Comparison of ENCODE assay signal across 26 mouse cellular contexts in the genomic region with DNA sequence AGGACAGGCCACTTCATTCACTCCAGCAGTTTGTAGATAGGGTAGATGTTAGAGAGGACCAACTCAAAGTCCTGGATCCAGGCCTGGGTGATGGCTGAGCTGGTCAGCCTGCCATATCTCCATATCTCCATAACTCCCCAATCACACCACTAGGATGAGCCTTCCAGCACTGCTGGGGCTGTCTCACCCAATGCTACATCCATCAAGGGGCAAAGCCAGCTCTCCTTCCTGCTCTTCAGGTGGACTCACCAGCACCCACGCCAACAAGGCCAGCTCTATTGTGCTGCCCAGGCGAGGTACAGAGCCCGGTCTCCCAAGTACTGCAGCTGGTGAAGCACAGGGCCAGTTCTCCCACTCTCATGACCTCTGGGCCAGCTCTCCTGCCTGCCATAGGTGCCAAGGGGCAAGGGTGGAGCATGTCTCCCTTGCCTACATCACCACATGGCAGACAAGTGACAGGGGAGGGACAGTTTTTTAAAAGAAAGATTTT. TPM values are rescaled to one million over a fixed set of nuclear protein-coding genes. Genes with fewer than 3 reads are reported as not detected.
"Had no signal": no experiment of that assay in that cellular context is flagged by ENCODE, and none has a peak within 500 bp of the region (broad histone marks: within the 10 kb centered on the region; RNA-seq: fewer than 3 reads in every experiment).

No protein-coding gene starts in this region.

- H3K4me1 ChIP-seq: heart, embryonic 13.5 days; heart, embryonic 15.5 days; hindbrain, embryonic 13.5 days; intestine, embryonic 15.5 days had no signal

- H3K36me3 ChIP-seq: heart, embryonic 13.5 days; heart, embryonic 15.5 days; hindbrain, embryonic 13.5 days; intestine, embryonic 15.5 days; limb, embryonic 10.5 days; limb, embryonic 12.5 days; liver, embryonic 13.5 days had no signal

- H3K27ac ChIP-seq: gastrocnemius, adult 2 months; heart, adult 2 months; heart, embryonic 13.5 days; heart, embryonic 15.5 days; hindbrain, embryonic 13.5 days; intestine, embryonic 15.5 days; layer of hippocampus, adult 2 months; left cerebral cortex, adult 2 months; limb, embryonic 10.5 days; limb, embryonic 12.5 days; liver, embryonic 13.5 days had no signal

- H3K4me3 ChIP-seq: gastrocnemius, adult 2 months; heart, adult 2 months; heart, embryonic 13.5 days; heart, embryonic 15.5 days; hindbrain, embryonic 13.5 days; intestine, embryonic 15.5 days; layer of hippocampus, adult 2 months; left cerebral cortex, adult 2 months; limb, embryonic 10.5 days; limb, embryonic 12.5 days; liver, embryonic 13.5 days had no signal

- DNase-seq: gastrocnemius, adult 2 months; gastrocnemius, postnatal 10 days; gastrocnemius, postnatal 25 days; heart, adult 2 months; heart, postnatal 4 days; kidney, adult 18-20 months; kidney, adult 8-10 months; kidney, postnatal 10 days; kidney, postnatal 25 days; kidney, postnatal 4 days; liver; liver, embryonic 13.5 days had no signal

- H3K4me2 ChIP-seq: heart, embryonic 11.5 days; heart, embryonic 13.5 days; heart, embryonic 15.5 days; hindbrain, embryonic 13.5 days; intestine, embryonic 15.5 days; limb, embryonic 12.5 days; liver, embryonic 11.5 days; liver, embryonic 13.5 days had no signal

- H3K27me3 ChIP-seq: heart, embryonic 13.5 days; heart, embryonic 15.5 days; hindbrain, embryonic 13.5 days; intestine, embryonic 15.5 days; limb, embryonic 12.5 days; liver, embryonic 13.5 days had no signal

- H3K9ac ChIP-seq: heart, embryonic 13.5 days; heart, embryonic 15.5 days; hindbrain, embryonic 13.5 days; intestine, embryonic 15.5 days; limb, embryonic 12.5 days; liver, embryonic 13.5 days had no signal

- H3K9me3 ChIP-seq: heart, embryonic 13.5 days; heart, embryonic 15.5 days; intestine, embryonic 15.5 days; limb, embryonic 10.5 days had no signal

- ATAC-seq: hindbrain, embryonic 16.5 days; inflammation-experienced regulatory T-cells, adult 6 months; intestine, embryonic 15.5 days; intestine, postnatal 0 days had no signal

RNA-seq across cellular contexts. Expression of a gene that starts 31.0 kb away (rescaled TPM):
- polyA plus RNA-seq: hindbrain, embryonic 11.5 days; hindbrain, embryonic 13.5 days; inflammation-experienced regulatory T-cells, adult 6 months; intestine, postnatal 0 days; limb, embryonic 10.5 days; limb, embryonic 12.5 days had no signal
